Mouse (Mus musculus) cerebellum, adult 2 months (tissue): ENCODE results near the gene Trim26. TPM values are rescaled to one million over a fixed set of nuclear protein-coding genes. Genes with fewer than 3 reads are reported as not detected.
"Not testable (repeated sequence)": the region's sequence is repeated elsewhere in the genome, so short reads cannot be mapped to it uniquely, and the experiment has no call there.

ENCODE experiments used
- DNase-seq, 2 experiments: peaks; one replicate each; pipeline ENCODE4 v3.0.0; 2021
- H3K27ac ChIP-seq: fragments of 200-500 bp; 2 replicates; pipeline ENCODE4 v1.5.1; 2012; ENCODE audit warnings: low read length, control low read depth, inconsistent platforms; ENCODE audit not compliant: insufficient read depth
- H3K27me3 ChIP-seq: fragments of 200-500 bp; 2 replicates; pipeline ENCODE4 v1.6.1; 2012; ENCODE audit warnings: inconsistent platforms, mild to moderate bottlenecking, low read length, moderate library complexity; ENCODE audit not compliant: control insufficient read depth, insufficient read depth
- H3K4me1 ChIP-seq: fragments of 200-500 bp; 2 replicates; pipeline ENCODE4 v1.6.1; 2011; ENCODE audit warnings: low read length; ENCODE audit not compliant: control insufficient read depth, insufficient read depth
- H3K4me3 ChIP-seq: fragments of 200-500 bp; replicated peaks from 2 replicates; pipeline ENCODE3; 2011; ENCODE audit warnings: mild to moderate bottlenecking, low read depth, low read length, control low read depth; ENCODE audit not compliant: insufficient read depth
- CTCF ChIP-seq: fragments of 200-500 bp; IDR thresholded peaks from 2 replicates; pipeline ENCODE4 v1.5.1; 2011; ENCODE audit warnings: low read depth, mild to moderate bottlenecking, control low read depth, low read length, moderate library complexity, borderline replicate concordance; ENCODE audit not compliant: insufficient read depth
- POLR2A ChIP-seq: fragments of 200-500 bp; IDR thresholded peaks from 2 replicates; pipeline ENCODE4 v1.6.1; 2011; ENCODE audit warnings: low read length, control low read depth, borderline replicate concordance; ENCODE audit not compliant: insufficient read depth
- WGBS: fragments of 180-500 bp; shearing (Covaris S2); methylation state at CpG from one replicate; pipeline ENCODE4 v1.1.7; 2018; 5-methylcytosine and 5-hydroxymethylcytosine counted together
- polyA plus RNA-seq: library from polyadenylated mRNA; depleted of rRNA; stranded (reverse); fragments of >200 nt; gene quantifications from 2 replicates; pipeline ENCODE4 v1.2.3, GENCODE M21; 2012

Trim26 gene
- polyA plus RNA-seq, 1 experiment = 29.9 TPM

DNA sequence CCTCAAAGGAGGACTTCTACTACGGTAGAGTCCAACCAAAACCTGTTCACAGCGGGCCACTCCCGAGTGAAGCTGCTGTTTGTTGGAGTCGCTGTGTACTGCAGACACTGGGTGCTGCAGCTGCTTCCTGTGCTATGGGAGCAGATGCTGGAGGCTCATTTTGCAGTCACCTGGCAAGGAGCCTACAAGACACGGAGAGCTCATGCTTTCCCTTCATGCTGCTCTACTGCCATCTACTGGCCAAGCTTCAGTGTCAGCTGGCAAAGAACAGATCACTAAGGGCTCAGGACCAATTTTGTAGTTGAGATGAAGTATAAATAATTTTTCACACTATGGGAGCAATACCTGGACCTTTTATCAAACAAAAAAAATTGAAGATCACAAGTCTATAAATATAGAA, 10.9 kb upstream of the Trim26 start:
- H3K27me3 ChIP-seq, H3K4me1 ChIP-seq, H3K27ac ChIP-seq, H3K4me3 ChIP-seq: not testable (repeated sequence)
- DNase-seq = peak; percentile 81 to 85
- 3% methylated on average over 5 of the region's 5 CpGs for WGBS
- peak; percentile 55 for TF ChIP-seq CTCF

DNA sequence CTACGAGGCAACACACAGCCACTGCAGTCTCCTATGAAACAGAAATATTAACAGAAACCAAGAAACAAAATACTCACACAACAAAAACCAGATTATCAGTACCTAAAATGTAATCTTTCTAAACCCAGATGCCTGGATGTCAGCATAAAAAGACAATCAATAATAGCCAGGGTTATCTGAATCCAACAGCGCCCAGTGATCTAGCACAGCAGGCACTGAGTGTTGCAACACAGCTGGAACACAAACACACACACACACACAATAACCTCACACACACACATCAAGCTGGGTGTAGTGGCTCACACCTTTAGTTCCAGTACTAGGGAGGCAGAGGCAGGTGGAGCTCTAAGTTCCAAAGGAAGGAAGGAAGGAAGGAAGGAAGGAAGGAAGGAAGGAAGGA, 8.4 kb upstream of the Trim26 start:
- TF ChIP-seq CTCF (no peak), POLR2A (no peak)
- no peaks in the 10 kb centered on the region for H3K27me3 ChIP-seq
- 82% methylated on average over 2 of the region's 2 CpGs for WGBS
- no peak for DNase-seq
- H3K4me3 ChIP-seq = no peak overlapping the region
- H3K27ac ChIP-seq = no peak overlapping the region
- H3K4me1 ChIP-seq = no peaks in the 10 kb centered on the region

DNA sequence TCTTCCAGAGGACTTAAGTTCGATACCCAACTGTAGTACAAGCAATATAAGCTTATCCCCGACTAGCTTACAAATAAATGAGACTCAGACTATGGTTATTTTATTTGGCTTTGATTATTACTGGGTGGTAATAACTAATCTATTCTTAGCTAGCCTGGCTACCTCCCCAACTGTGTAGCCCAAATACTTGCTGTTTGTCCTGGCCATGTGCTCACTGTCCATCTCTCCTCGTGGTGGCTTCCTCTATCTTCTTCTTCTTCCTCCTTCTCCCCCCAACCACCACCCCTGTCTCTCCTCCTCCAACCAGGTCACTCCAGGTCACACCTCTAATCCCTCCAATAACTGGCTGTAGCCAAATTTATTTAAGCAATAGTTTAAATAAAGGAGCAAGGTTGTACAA, 6.5 kb upstream of the Trim26 start:
- Histone ChIP-seq H3K4me1 (no peaks in the 10 kb centered on the region), H3K4me3 (no peak overlapping the region), H3K27ac (no peak overlapping the region), H3K27me3 (no peaks in the 10 kb centered on the region)
- TF ChIP-seq CTCF (no peak), POLR2A (no peak)
- 77% methylated on average over 3 of the region's 3 CpGs for WGBS
- DNase-seq = no peak

DNA sequence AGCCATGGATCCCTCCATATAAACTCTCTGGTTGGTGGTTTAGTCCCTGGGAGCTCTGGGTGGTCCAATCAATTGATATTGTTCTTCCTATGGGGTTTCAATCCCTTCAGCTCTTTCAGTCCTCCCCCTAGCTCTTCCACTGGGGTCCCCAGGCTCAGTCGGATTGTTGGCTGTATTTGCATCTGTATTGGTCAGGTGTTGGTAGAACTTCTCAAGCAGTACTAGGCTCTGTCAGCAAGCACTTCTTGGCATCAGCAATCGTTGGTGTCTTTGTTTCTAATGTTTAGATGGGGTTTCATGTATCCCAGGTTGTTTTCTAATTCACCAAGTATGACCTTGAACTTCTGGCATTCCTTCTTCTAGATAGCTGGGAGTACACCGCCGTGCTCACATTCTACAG, 4.2 kb upstream of the Trim26 start:
- TF ChIP-seq CTCF (no peak), POLR2A (no peak)
- Histone ChIP-seq H3K27me3 (no peaks in the 10 kb centered on the region), H3K4me1 (peaks cover under 1% of the 10 kb centered on the region; the same call in 1 of the 2 replicates), H3K27ac (no peak overlapping the region), H3K4me3 (no peak overlapping the region)
- WGBS = 57% methylated on average over 4 of the region's 4 CpGs
- no peak for DNase-seq

DNA sequence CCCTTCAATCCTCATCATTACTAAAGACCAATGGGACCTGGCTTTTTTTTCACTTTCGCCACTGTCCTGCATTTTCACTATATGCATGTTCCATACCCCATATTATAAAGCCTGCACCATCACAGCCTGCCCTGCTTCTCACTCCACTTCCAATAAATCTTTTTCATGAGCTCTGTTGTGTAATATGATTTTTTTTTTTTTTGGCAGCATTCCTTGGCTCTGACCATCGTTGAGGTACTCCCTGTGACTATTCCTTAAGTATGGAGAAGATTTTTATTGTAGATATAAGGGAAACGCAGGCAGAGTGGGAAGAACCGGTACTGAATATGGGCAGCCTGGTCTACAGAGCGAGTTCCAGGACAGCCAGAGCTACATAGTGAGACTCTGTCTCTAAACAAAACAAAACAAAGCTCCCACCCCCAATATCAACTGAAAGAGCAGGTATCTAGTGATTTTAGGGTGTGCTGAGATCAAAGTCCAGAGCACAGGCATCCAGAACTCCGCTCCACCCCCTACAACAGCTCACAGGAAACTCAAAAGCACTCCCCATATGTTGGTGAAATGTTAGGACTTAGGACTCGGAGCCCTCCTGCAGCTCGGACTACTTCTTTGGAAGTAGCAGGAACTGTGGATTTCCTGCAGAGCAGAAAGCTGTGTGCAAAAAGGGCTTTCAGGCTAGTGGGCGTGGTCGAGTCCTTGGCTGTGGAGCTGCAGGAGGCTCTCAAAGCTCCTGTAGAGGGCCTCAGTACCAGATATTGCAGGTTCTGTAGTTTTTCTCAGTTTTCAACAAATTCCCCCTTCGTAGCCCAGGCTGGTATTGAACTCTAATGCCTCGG, 1.1 kb upstream of the Trim26 start:
- Histone ChIP-seq H3K27ac (no peak overlapping the region), H3K4me1 (peaks cover 7% of the 10 kb centered on the region), H3K27me3 (no peaks in the 10 kb centered on the region), H3K4me3 (no peak overlapping the region)
- 44% methylated on average over 12 of the region's 12 CpGs for WGBS
- no peak for TF ChIP-seq POLR2A
- TF ChIP-seq CTCF = no peak
- DNase-seq = peak; percentile 44 to 56

DNA sequence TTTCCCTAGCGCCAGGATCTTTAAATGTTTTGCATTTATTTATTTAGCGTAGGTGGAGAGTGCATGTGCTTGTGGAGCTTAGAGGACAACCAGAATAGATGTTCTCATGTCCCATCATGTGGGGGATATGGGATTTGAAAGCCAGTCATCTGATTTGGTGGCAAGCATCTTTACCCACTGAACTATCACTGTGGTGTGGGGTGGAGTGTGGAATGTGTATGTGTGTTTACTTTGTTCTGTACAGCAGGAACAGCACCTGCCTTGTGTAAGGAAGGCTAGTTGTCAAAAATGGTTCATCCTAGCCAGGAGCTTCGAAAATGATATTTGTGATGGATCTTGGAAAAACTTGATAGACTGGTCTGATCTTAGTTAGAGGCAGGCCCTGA, 514 bp upstream of the Trim26 start:
- 26% methylated on average over 3 of the region's 3 CpGs for WGBS
- DNase-seq = no peak

DNA sequence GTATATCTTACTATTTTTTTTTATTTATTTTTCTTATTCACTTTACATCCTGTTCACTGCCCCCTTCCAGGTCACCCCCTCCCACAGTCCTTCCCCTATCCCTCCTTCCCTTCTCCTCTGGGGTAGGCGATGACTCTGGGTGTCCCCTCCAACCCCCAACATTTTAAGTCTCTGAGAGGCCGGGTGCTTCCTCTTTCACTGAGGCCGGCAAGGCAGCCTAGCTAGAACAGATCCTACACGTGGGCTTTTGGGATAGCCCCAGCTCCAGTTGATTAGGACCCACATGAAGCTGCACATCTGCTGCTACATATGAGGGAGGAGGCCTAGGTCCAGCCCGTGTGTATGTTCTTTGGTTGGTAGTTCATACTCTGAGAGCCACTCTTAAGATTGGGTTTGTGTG, 2.1 kb downstream of the Trim26 start:
- H3K4me3 ChIP-seq = no peak overlapping the region
- peaks cover 7% of the 10 kb centered on the region for H3K4me1 ChIP-seq
- H3K27ac ChIP-seq = no peak overlapping the region
- DNase-seq = no peak
- 81% methylated on average over 5 of the region's 5 CpGs for WGBS
- no peaks in the 10 kb centered on the region for H3K27me3 ChIP-seq
- no peak for TF ChIP-seq POLR2A
- no peak for TF ChIP-seq CTCF

More for the DNA sequence above, 514 bp upstream of the Trim26 start:
- Histone ChIP-seq H3K4me3 (peak overlapping the region; percentile 89), H3K4me1 (peaks cover 7% of the 10 kb centered on the region), H3K27me3 (no peaks in the 10 kb centered on the region), H3K27ac (peak overlapping the region; percentile 70)
- TF ChIP-seq CTCF (no peak), POLR2A (no peak)

DNA sequence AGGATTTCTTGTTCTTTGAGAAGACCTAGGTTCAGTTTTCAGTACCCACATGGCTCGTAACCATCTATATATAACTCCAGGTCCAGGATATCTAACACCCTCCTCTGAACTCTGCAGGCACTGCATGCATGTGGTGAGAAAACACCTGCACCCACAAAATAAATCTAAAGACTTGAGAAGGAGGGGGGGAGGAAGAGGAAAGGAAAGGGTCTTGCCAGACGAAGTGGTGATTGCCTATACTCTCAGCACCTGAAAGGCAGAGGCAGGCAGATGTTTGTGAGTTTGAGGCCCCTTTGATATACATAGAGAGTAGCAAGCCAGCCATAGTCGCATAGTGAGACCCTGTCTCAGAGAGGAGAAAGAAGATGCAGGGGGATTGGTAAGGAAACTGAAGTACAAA, 3.0 kb downstream of the Trim26 start:
- 90% methylated on average over 3 of the region's 3 CpGs for WGBS
- H3K4me1 ChIP-seq = peaks cover 7% of the 10 kb centered on the region
- no peak overlapping the region for H3K27ac ChIP-seq
- no peaks in the 10 kb centered on the region for H3K27me3 ChIP-seq
- TF ChIP-seq CTCF = no peak
- TF ChIP-seq POLR2A = no peak
- H3K4me3 ChIP-seq = no peak overlapping the region
- DNase-seq = no peak
